Mouse (Mus musculus): Measurements from ENCODE around the gene Cyp27b1. TPM values are rescaled to one million over a fixed set of nuclear protein-coding genes. Genes with fewer than 3 reads are reported as not detected.
A peak's percentile ranks its signal among the peaks of the same experiment; 100 is the strongest.

The Cyp27b1 gene
- polyA plus RNA-seq, 1 experiment from 2014 or later = not detected

GRCm38 (mm10) chr10:127098514-127098913 lies 50.5 kb downstream of the Cyp27b1 start:
- Histone ChIP-seq H3K9me3 (ENCODE audit: control insufficient read depth, low read length) (no peaks in the 10 kb centered on the region), H3K36me3 (ENCODE audit: control insufficient read depth, insufficient read depth, low read length) (peaks cover 34% of the 10 kb centered on the region), H3K4me2 (ENCODE audit: low read length) (no peak overlapping the region), H3K27me3 (ENCODE audit: control insufficient read depth, insufficient read depth, low read length) (peaks cover 2% of the 10 kb centered on the region), H3K4me3 (ENCODE audit: control insufficient read depth in 1 of 2, insufficient read depth in 1 of 2, low read depth in 1 of 2, low read length in 2 of 2) (no peak overlapping the region), H3K4me1 (ENCODE audit: control insufficient read depth in 2 of 2, insufficient read depth in 2 of 2, low read length in 2 of 2) (peaks cover 10 to 11% of the 10 kb centered on the region in 2 experiments), H3K9ac (ENCODE audit: low read length) (no peak overlapping the region), H3K27ac (replicated peaks in 1 of 2; ENCODE audit: control insufficient read depth in 1 of 2, insufficient read depth in 1 of 2, low read depth in 2 of 2, low read length in 2 of 2) (no peak overlapping the region)
- WGBS = 78% methylated on average over 20 of the region's 20 CpGs
- ATAC-seq (ENCODE audit: insufficient number of reproducible peaks, insufficient read depth, low FRiP score, low read depth) = no peak

- Histone ChIP-seq H3K36me3 (ENCODE audit: control insufficient read depth, insufficient read depth, low read length) (peaks cover 34% of the 10 kb centered on the region), H3K27me3 (ENCODE audit: control insufficient read depth, insufficient read depth, low read length) (no peaks in the 10 kb centered on the region), H3K9ac (ENCODE audit: low read length) (no peak overlapping the region), H3K9me3 (ENCODE audit: control insufficient read depth, low read length) (no peaks in the 10 kb centered on the region), H3K4me3 (ENCODE audit: control insufficient read depth in 1 of 2, insufficient read depth in 1 of 2, low read depth in 1 of 2, low read length in 2 of 2) (no peak overlapping the region), H3K27ac (replicated peaks in 1 of 2; ENCODE audit: control insufficient read depth in 1 of 2, insufficient read depth in 1 of 2, low read depth in 2 of 2, low read length in 2 of 2) (no peak overlapping the region), H3K4me1 (ENCODE audit: control insufficient read depth in 2 of 2, insufficient read depth in 2 of 2, low read length in 2 of 2) (peaks cover 9% of the 10 kb centered on the region in 2 experiments), H3K4me2 (ENCODE audit: low read length) (no peak overlapping the region)
- ATAC-seq (ENCODE audit: insufficient number of reproducible peaks, insufficient read depth, low FRiP score, low read depth) = no peak
- WGBS = 85% methylated on average over 10 of the region's 10 CpGs
Observed at GRCm38 (mm10) chr10:127099191-127099590, 51.1 kb downstream of the Cyp27b1 start.

- 90% methylated on average over 15 of the region's 15 CpGs for WGBS
- Histone ChIP-seq H3K27ac (replicated peaks in 1 of 2; ENCODE audit: control insufficient read depth in 1 of 2, insufficient read depth in 1 of 2, low read depth in 2 of 2, low read length in 2 of 2) (no peak overlapping the region), H3K4me1 (ENCODE audit: control insufficient read depth in 2 of 2, insufficient read depth in 2 of 2, low read length in 2 of 2) (peaks cover 2 to 4% of the 10 kb centered on the region in 2 experiments), H3K27me3 (ENCODE audit: control insufficient read depth, insufficient read depth, low read length) (no peaks in the 10 kb centered on the region), H3K9ac (ENCODE audit: low read length) (no peak overlapping the region), H3K9me3 (ENCODE audit: control insufficient read depth, low read length) (no peaks in the 10 kb centered on the region), H3K4me2 (ENCODE audit: low read length) (no peak overlapping the region), H3K36me3 (ENCODE audit: control insufficient read depth, insufficient read depth, low read length) (peaks cover 34% of the 10 kb centered on the region), H3K4me3 (ENCODE audit: control insufficient read depth in 1 of 2, insufficient read depth in 1 of 2, low read depth in 1 of 2, low read length in 2 of 2) (no peak overlapping the region)
- ATAC-seq (ENCODE audit: insufficient number of reproducible peaks, insufficient read depth, low FRiP score, low read depth) = no peak
Observed at GRCm38 (mm10) chr10:127099868-127100267, 51.8 kb downstream of the Cyp27b1 start.

- no peak overlapping the region for H3K4me3 ChIP-seq (ENCODE audit: control insufficient read depth in 1 of 2, insufficient read depth in 1 of 2, low read depth in 1 of 2, low read length in 2 of 2)
- peaks cover 34% of the 10 kb centered on the region for H3K36me3 ChIP-seq (ENCODE audit: control insufficient read depth, insufficient read depth, low read length)
- no peak overlapping the region for H3K4me2 ChIP-seq (ENCODE audit: low read length)
- no peaks in the 10 kb centered on the region for H3K4me1 ChIP-seq (ENCODE audit: control insufficient read depth in 2 of 2, insufficient read depth in 2 of 2, low read length in 2 of 2)
- no peak for ATAC-seq (ENCODE audit: insufficient number of reproducible peaks, insufficient read depth, low FRiP score, low read depth)
- no peaks in the 10 kb centered on the region for H3K9me3 ChIP-seq (ENCODE audit: control insufficient read depth, low read length)
- no peak overlapping the region for H3K9ac ChIP-seq (ENCODE audit: low read length)
- 70% methylated on average over 8 of the region's 8 CpGs for WGBS
- H3K27me3 ChIP-seq (ENCODE audit: control insufficient read depth, insufficient read depth, low read length) = no peaks in the 10 kb centered on the region
- H3K27ac ChIP-seq (replicated peaks in 1 of 2; ENCODE audit: control insufficient read depth in 1 of 2, insufficient read depth in 1 of 2, low read depth in 2 of 2, low read length in 2 of 2) = no peak overlapping the region
Observed at GRCm38 (mm10) chr10:127100414-127100813, 52.4 kb downstream of the Cyp27b1 start.

GRCm38 (mm10) chr10:127101151-127101550 lies 53.1 kb downstream of the Cyp27b1 start:
- Histone ChIP-seq H3K9ac (ENCODE audit: low read length) (no peak overlapping the region), H3K36me3 (ENCODE audit: control insufficient read depth, insufficient read depth, low read length) (peaks cover 36% of the 10 kb centered on the region)
- WGBS = 76% methylated on average over 6 of the region's 6 CpGs

More at GRCm38 (mm10) chr10:127101151-127101550, 53.1 kb downstream of the Cyp27b1 start:
- H3K4me3 ChIP-seq (ENCODE audit: control insufficient read depth in 1 of 2, insufficient read depth in 1 of 2, low read depth in 1 of 2, low read length in 2 of 2) = no peak overlapping the region
- H3K27me3 ChIP-seq (ENCODE audit: control insufficient read depth, insufficient read depth, low read length) = no peaks in the 10 kb centered on the region
- H3K4me2 ChIP-seq (ENCODE audit: low read length) = no peak overlapping the region
- H3K9me3 ChIP-seq (ENCODE audit: control insufficient read depth, low read length) = no peaks in the 10 kb centered on the region
- no peak for ATAC-seq (ENCODE audit: insufficient number of reproducible peaks, insufficient read depth, low FRiP score, low read depth)
- no peaks in the 10 kb centered on the region for H3K4me1 ChIP-seq (ENCODE audit: control insufficient read depth in 2 of 2, insufficient read depth in 2 of 2, low read length in 2 of 2)
- no peak overlapping the region for H3K27ac ChIP-seq (replicated peaks in 1 of 2; ENCODE audit: control insufficient read depth in 1 of 2, insufficient read depth in 1 of 2, low read depth in 2 of 2, low read length in 2 of 2)

MicroRNAs within 50 kb of the gene (microRNA counts, 519-probe panel; counts per million panel counts)
- microRNA mmu-miR-546 = 322 counts per million, percentile 70 among the panel's probes with 10 or more counts

Small RNA genes within 50 kb of the gene (microRNA-seq; reads per million reads assigned to microRNA genes)
- not detected for gene Mir546

Other genes with a start within 250 kb of the Cyp27b1 start
- 9.4 and 10.0 TPM in 2 replicates for gene Atp23, start 146.9 kb upstream of the Cyp27b1 start, polyA plus RNA-seq (2014; fragmentation: Nextera tagmentation; extraction: Ambion mirVana)
- 60.4 and 64.4 TPM in 2 replicates for gene Ctdsp2, start 69.5 kb upstream of the Cyp27b1 start, polyA plus RNA-seq (2014; fragmentation: Nextera tagmentation; extraction: Ambion mirVana)
- gene Avil, start 47.5 kb upstream of the Cyp27b1 start, polyA plus RNA-seq (2014; fragmentation: Nextera tagmentation; extraction: Ambion mirVana) = 0.19 and 0.39 TPM in 2 replicates
- gene Tsfm, start 17.4 kb upstream of the Cyp27b1 start, polyA plus RNA-seq (2014; fragmentation: Nextera tagmentation; extraction: Ambion mirVana) = 84.6 and 85.0 TPM in 2 replicates
- gene Mettl1, start 6.8 kb upstream of the Cyp27b1 start, polyA plus RNA-seq (2014; fragmentation: Nextera tagmentation; extraction: Ambion mirVana) = 36.3 and 37.1 TPM in 2 replicates
- 0.16 and 0.30 TPM in 2 replicates for gene Eef1akmt3, start 6.7 kb upstream of the Cyp27b1 start, polyA plus RNA-seq (2014; fragmentation: Nextera tagmentation; extraction: Ambion mirVana)
- 0.16 and 0.39 TPM in 2 replicates for gene March9, start 11.9 kb downstream of the Cyp27b1 start, polyA plus RNA-seq (2014; fragmentation: Nextera tagmentation; extraction: Ambion mirVana)
- 929 and 946 TPM in 2 replicates for gene Cdk4, start 15.3 kb downstream of the Cyp27b1 start, polyA plus RNA-seq (2014; fragmentation: Nextera tagmentation; extraction: Ambion mirVana)
- gene Tspan31, start 22.0 kb downstream of the Cyp27b1 start, polyA plus RNA-seq (2014; fragmentation: Nextera tagmentation; extraction: Ambion mirVana) = 99.1 and 101 TPM in 2 replicates
- gene Agap2, start 27.0 kb downstream of the Cyp27b1 start, polyA plus RNA-seq (2014; fragmentation: Nextera tagmentation; extraction: Ambion mirVana) = 0.27 TPM in 1 of 2 replicates, not detected in the other
- 27.7 and 28.3 TPM in 2 replicates for gene Os9, start 72.9 kb downstream of the Cyp27b1 start, polyA plus RNA-seq (2014; fragmentation: Nextera tagmentation; extraction: Ambion mirVana)
- 1.5 and 2.0 TPM in 2 replicates for gene B4galnt1, start 117.0 kb downstream of the Cyp27b1 start, polyA plus RNA-seq (2014; fragmentation: Nextera tagmentation; extraction: Ambion mirVana)
- gene Slc26a10, start 132.4 kb downstream of the Cyp27b1 start, polyA plus RNA-seq (2014; fragmentation: Nextera tagmentation; extraction: Ambion mirVana) = 17.4 and 19.3 TPM in 2 replicates
- 18.2 and 22.8 TPM in 2 replicates for gene Arhgef25, start 141.8 kb downstream of the Cyp27b1 start, polyA plus RNA-seq (2014; fragmentation: Nextera tagmentation; extraction: Ambion mirVana)
- 73.3 and 75.7 TPM in 2 replicates for gene Dtx3, start 147.5 kb downstream of the Cyp27b1 start, polyA plus RNA-seq (2014; fragmentation: Nextera tagmentation; extraction: Ambion mirVana)
- 17.6 and 22.8 TPM in 2 replicates for gene Pip4k2c, start 163.3 kb downstream of the Cyp27b1 start, polyA plus RNA-seq (2014; fragmentation: Nextera tagmentation; extraction: Ambion mirVana)
- gene Kif5a, start 215.1 kb downstream of the Cyp27b1 start, polyA plus RNA-seq (2014; fragmentation: Nextera tagmentation; extraction: Ambion mirVana) = 0.42 and 1.2 TPM in 2 replicates
- gene Dctn2, start 218.1 kb downstream of the Cyp27b1 start, polyA plus RNA-seq (2014; fragmentation: Nextera tagmentation; extraction: Ambion mirVana) = 126 and 137 TPM in 2 replicates
- 13.8 and 16.1 TPM in 2 replicates for gene Mbd6, start 240.8 kb downstream of the Cyp27b1 start, polyA plus RNA-seq (2014; fragmentation: Nextera tagmentation; extraction: Ambion mirVana)

All from heart, embryonic 14.5 days (tissue).